Mouse (Mus musculus): Measurements from ENCODE around the gene Mrpl33.
"Not testable (repeated sequence)": the region's sequence is repeated elsewhere in the genome, so short reads cannot be mapped to it uniquely, and the experiment has no call there.

Gene Mrpl33

GRCm38 (mm10) chr5:31596481-31597429 is at the start of gene Mrpl33:
Gene Mrpl33, plus strand, starts transcription at chr5:31596935.
- peak in 1 of 2 experiments; percentile 15 for DNase-seq (ENCODE audit: low spot score in 2 of 2)

GRCm38 (mm10) chr5:31559401-31559800 is 37.3 kb upstream of the Mrpl33 start:
- no peak for DNase-seq (ENCODE audit: low spot score in 2 of 2)

DNA sequence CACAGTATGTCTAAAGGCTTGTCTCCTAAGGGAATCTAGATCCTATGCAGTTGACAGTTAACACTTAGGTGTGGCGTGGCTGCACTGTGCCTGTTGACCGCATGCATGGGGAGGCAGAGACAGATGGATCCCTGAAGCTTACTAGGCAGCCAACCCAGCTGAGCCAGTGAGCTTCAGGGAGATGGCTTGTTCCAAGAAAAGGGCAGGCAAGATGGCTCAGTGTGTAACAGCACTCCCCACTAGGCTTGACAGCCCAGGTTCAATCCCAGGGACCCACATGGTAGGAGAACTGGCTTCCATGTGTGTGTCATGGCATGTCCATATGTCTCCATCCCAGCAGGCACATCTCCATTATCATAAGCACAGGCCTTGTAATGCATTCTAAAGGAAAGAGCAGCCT is 36.4 kb upstream of the Mrpl33 start:
- DNase-seq (ENCODE audit: low spot score in 2 of 2): no peak

- DNase-seq (ENCODE audit: low spot score in 2 of 2): peak; percentile 39 to 47
Measured at GRCm38 (mm10) chr5:31562036-31562666, 34.6 kb upstream of the Mrpl33 start.

GRCm38 (mm10) chr5:31563496-31563895 is 33.2 kb upstream of the Mrpl33 start:
- DNase-seq (ENCODE audit: low spot score in 2 of 2): peak in 1 of 2 experiments; percentile 66

- DNase-seq (ENCODE audit: low spot score in 2 of 2): no peak
Measured at GRCm38 (mm10) chr5:31563905-31564304, 32.8 kb upstream of the Mrpl33 start.

DNA sequence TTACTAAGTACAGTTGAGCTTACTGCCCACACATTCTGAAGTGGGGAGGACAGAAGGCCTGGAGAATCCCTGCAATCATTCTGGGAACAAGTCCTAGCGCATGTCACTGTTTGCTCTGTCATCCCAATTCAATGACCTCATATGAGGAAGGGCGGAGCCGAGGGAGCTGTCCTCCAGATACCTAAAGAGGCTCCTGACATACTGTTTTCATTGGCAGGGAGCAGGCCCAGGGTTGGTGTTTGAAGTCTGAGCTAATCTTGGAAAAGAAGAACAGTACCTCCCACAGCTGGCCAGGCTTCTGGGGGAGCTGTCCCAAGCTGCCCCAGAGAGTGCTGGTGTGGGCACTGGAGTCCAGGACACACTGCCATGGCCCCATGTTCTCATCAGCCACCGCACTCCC is 31.8 kb upstream of the Mrpl33 start:
- no peak for DNase-seq (ENCODE audit: low spot score in 2 of 2)

DNA sequence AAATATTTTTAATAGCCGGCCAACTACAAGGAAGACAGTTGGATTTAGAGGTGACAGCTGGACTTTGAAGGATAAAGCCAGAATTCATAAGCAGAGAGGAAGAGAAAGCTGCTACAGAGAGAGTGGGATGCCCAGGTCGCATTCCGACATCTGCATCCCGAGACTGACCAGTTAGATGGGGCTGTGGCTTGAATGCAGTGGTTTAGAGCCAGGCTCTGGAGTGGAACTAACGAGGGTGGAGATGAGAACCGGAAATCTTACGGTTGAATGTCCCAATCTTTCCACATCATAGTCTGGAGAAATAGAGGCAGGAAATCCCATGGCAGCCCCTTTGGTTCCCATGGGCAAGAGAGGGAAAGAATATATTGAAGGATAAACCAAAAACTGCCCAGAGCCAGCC is 30.7 kb upstream of the Mrpl33 start:
- no peak for DNase-seq (ENCODE audit: low spot score in 2 of 2)

- DNase-seq (ENCODE audit: low spot score in 2 of 2): no peak
Measured at GRCm38 (mm10) chr5:31566457-31566856, 30.3 kb upstream of the Mrpl33 start.

DNA sequence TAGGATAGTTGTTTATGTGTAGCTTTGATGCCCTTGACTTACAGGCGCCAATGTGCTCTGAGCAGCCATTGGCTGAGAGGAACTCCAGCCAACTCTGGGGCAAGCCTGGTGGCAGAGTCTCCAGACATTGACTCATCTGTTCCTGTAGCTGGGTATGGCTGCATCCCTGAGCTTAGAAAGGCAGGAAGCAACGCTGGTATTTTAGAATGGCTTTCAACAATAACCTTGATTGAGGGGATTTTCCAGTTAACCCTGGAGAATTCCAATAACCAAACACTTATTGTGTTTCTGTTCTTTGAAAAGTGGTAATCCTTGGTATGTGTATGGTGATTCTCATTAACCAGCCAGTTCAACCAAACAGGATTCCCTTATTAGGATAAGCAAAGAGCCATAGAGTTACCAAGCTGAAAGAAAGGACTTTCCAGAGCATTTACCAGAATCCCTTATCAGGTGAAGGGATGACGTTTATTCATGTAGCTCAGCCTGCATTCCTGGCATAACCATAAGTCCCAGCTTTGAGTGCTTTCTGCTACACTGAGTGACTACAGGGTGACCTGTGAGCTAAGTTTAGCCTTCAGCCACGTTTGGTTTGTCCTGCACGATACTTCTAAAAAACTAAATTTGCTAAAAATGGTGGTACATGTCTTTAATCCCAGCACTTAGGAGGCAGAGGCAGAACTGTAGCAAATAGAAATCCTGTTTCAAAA is 28.6 kb upstream of the Mrpl33 start:
- no peak for DNase-seq (ENCODE audit: low spot score in 2 of 2)

DNA sequence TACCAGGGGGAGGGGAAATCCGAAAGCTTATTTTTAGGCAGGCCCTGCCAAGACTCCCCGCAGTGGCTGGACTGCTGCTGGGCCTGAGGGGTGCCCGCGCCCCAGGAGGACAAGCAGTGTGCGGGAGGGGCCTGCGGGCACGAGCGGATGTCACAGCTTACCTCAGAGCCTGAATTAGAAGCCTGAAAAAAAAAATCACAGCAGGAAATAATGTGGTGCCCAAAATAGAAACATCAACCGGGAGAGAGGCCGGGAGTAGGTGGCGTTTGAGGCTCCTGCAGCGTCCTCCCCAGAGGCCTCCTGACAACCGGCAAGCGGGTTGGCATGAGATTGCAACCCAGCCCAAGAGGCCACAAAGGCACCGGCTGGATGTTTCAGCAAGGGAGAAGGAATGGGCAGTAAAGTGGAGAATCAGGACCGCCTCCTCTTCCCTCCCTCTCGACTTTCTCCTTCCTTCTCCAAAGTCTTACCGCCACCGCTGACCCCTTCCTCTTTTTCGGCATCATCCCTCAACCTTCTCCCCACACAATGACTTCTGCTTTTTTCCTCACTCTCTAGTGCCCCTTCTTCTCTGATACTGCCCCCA is 25.6 kb upstream of the Mrpl33 start:
- DNase-seq (ENCODE audit: low spot score in 2 of 2): no peak

GRCm38 (mm10) chr5:31573722-31574121 is 23.0 kb upstream of the Mrpl33 start:
- DNase-seq (ENCODE audit: low spot score in 2 of 2): no peak

DNA sequence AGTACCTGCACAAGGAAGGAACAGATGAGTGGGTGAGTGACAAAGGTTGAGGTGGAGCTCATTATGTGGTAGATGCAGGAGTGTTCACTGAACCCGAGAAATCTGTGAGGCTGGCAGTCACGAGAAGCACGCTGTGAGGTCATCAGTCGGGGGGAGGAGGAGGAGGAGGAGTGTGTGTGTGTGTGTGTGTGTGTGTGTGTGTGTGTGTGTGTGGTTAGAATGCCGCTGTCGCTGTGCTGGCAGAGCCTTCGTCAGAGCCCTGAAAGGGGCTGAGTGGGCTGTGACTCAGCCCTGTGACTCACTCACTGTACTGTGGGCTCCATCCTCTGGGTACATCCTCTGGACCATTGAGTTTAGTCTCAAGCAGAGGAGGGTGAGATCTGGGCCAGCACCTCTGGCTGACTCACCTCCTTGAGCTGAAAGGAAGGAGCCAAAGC is 20.2 kb upstream of the Mrpl33 start:
- peak in 1 of 2 experiments; percentile 33 for DNase-seq (ENCODE audit: low spot score in 2 of 2)

GRCm38 (mm10) chr5:31581263-31581662 is 15.5 kb upstream of the Mrpl33 start:
- DNase-seq (ENCODE audit: low spot score in 2 of 2): no peak

- no peak for DNase-seq (ENCODE audit: low spot score in 2 of 2)
Measured at GRCm38 (mm10) chr5:31581932-31582331, 14.8 kb upstream of the Mrpl33 start.

DNA sequence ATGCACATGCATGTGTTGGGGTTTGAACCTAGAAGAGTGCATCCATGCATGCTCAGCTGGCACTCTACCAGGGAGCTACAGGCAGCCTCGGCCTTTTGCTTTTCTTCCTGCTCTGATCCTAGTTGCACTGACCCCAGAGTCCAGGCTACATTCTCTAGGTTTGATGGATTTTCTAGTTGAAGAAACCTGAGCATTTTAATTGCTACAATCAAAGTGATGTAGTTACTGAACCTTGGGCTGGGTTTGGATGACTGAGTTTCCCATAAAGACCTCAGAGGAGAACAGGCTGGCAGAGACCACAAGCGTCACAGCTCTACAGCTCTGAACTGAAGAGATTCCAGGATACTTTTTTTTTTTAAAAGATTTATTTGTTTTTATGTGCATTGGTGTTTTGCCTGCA is 13.5 kb upstream of the Mrpl33 start:
- no peak for DNase-seq (ENCODE audit: low spot score in 2 of 2)

DNA sequence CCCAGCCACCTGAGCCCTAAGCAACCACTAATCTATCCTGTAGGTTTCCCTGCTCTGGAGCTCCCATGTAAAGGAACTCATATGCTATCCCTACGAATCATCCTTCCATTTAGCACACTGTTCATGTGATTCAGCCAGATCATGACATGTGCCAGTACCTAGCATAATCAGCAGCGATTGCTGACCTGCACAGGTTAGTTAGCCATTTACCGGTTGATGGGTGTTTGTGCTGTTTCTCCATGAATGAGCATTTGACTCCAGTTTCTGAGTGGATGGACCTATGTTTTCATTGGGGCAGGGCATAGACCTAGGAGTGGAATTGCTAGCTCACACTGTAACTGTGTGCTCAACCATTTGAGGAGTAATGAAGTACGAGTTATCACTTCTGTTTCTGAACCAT is 11.2 kb upstream of the Mrpl33 start:
- DNase-seq (ENCODE audit: low spot score in 2 of 2): no peak

DNA sequence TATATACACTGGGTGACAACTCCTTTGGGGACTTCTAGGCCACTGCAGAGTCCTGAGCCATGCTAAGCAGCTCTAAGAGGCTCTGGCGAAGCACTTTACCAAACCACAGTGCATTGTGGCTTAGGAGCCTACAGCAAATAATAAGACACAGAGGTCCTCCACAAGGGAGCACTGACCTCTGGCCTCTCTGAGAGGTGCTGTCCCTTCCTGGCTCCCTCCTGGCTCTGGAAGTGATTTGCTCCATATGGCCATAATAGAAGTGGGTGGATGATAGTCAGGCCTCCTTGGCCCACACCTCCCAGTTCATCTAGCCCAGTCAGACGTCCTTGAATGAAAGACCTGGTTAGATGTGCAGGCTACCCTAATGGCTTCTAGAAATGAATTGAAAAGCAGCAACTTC is 8.7 kb upstream of the Mrpl33 start:
- no peak for DNase-seq (ENCODE audit: low spot score in 2 of 2)

GRCm38 (mm10) chr5:31588672-31589071 is 8.1 kb upstream of the Mrpl33 start:
- not testable (repeated sequence) for DNase-seq (ENCODE audit: low spot score in 2 of 2)

DNA sequence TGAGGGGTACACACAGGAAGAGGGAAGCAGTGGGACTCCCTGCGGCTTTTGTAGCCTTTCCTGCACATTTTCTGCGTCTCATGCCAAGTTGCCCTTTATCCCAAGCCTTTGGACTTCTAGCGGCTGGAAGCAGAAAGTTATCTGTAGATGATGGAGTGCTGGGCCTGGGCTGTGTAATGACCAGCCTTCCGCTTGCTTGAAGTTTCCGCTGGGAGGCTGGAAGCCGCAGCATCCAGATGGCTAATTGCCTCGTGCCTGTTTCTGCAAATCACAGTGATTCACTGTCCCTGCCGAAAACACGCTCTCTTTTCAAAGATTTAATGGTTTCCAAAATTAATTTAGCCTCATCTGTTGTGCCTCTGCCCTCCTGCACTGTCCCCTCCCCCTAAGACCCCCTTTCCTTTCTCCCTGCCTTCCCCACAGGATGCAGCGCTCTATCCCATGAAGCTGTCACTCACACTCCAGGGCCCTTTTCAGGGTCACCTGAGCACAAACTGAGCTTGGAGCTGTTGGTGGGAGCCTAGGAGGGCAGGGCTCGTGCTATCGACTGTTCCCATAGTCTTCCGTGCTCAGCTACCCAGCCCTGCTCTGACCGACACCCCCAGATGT is 6.9 kb upstream of the Mrpl33 start:
- DNase-seq (ENCODE audit: low spot score in 2 of 2): no peak

DNA sequence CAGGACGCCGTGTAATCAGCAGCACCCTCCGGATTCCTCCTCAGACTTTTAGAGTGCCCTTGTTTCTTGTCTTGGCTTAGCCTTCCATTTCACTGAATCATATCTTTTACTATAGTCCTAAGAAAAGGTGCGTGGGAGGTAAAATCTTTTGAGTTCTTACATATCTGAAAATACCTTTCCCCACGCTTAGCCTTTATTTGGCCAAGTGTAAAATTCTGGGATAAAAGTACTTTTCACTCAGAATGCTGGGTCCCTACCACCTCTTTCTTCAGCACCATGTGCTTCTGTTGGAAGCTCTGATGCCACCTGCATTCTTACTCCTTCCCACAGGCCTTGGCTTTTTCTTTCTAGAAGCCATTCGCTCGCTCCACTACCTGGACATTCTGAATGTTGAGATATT is 5.6 kb upstream of the Mrpl33 start:
- no peak for DNase-seq (ENCODE audit: low spot score in 2 of 2)

DNA sequence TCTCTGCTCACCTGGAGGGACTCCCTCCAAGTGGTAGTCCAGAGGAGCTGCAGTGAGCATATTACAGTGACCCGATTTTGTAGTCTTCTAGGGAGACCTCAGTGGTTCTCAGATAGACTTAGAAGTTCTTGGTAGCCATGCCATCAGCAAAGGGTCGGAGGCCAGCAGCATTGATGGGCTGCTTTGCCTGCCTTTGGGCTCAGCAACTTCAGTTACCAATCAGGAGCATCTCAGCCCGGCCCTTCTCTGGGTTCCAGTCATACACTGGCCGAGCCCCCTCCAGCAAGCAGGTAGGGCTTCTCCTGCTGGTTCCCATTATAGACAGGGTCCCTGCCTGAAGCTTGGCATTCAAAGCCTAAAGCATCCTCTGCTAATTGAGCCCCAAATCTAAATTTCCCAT is 867 bp upstream of the Mrpl33 start:
- DNase-seq (ENCODE audit: low spot score in 2 of 2): no peak

Data from frontal cortex, postnatal 14 days (tissue).